Mouse (Mus musculus) 3T3-L1 (cell line): ENCODE results near the gene Cbx3.
"Not testable (repeated sequence)": the region's sequence is repeated elsewhere in the genome, so short reads cannot be mapped to it uniquely, and the experiment has no call there.

ENCODE experiments used
- DNase-seq: peaks from one replicate; pipeline ENCODE4 v3.0.0-alpha.2; 2015; ENCODE audit warnings: low read depth, low spot score

Cbx3 gene

GRCm38 (mm10) chr6:51469715-51470310, 347 bp upstream of the Cbx3 start, which contains the start of gene Hnrnpa2b1:
Gene Hnrnpa2b1, minus strand, starts transcription at chr6:51469894.
- DNase-seq: peak; percentile 99

- peak; percentile 60 for DNase-seq
These were observed 982 bp downstream of the Cbx3 start for GRCm38 (mm10) chr6:51471179-51471505.

- peak; percentile 45 for DNase-seq
These were observed 1.6 kb downstream of the Cbx3 start for GRCm38 (mm10) chr6:51471782-51472181.

- DNase-seq: peak; percentile 52
These were observed 2.1 kb downstream of the Cbx3 start for GRCm38 (mm10) chr6:51472213-51472612.

GRCm38 (mm10) chr6:51479136-51479731, 9.1 kb downstream of the Cbx3 start:
- no peak for DNase-seq

- no peak for DNase-seq
These were observed 11.4 kb downstream of the Cbx3 start for GRCm38 (mm10) chr6:51481548-51481947.

- DNase-seq: no peak
These were observed 13.7 kb downstream of the Cbx3 start for GRCm38 (mm10) chr6:51483861-51484260.

GRCm38 (mm10) chr6:51484556-51484955, 14.4 kb downstream of the Cbx3 start:
- not testable (repeated sequence) for DNase-seq

- DNase-seq: peak; percentile 72
These were observed 15.5 kb downstream of the Cbx3 start for GRCm38 (mm10) chr6:51485646-51486045.

- no peak for DNase-seq
These were observed 16.0 kb downstream of the Cbx3 start for GRCm38 (mm10) chr6:51486076-51486710.

- no peak for DNase-seq
These were observed 16.6 kb downstream of the Cbx3 start for GRCm38 (mm10) chr6:51486731-51487130.

GRCm38 (mm10) chr6:51489787-51490186, 19.6 kb downstream of the Cbx3 start:
- peak; percentile 92 for DNase-seq

GRCm38 (mm10) chr6:51497321-51498111, 27.4 kb downstream of the Cbx3 start:
- DNase-seq: no peak

- DNase-seq: no peak
These were observed 35.5 kb downstream of the Cbx3 start for GRCm38 (mm10) chr6:51505671-51506070.

- no peak for DNase-seq
These were observed 37.4 kb downstream of the Cbx3 start for GRCm38 (mm10) chr6:51507556-51507955.

GRCm38 (mm10) chr6:51508750-51509648, 38.8 kb downstream of the Cbx3 start:
- no peak for DNase-seq

- DNase-seq: peak; percentile 31
These were observed 39.9 kb downstream of the Cbx3 start for GRCm38 (mm10) chr6:51510094-51510493.

GRCm38 (mm10) chr6:51510946-51511345, 40.8 kb downstream of the Cbx3 start:
- no peak for DNase-seq

GRCm38 (mm10) chr6:51513745-51514144, 43.6 kb downstream of the Cbx3 start:
- DNase-seq: no peak

- DNase-seq: no peak
These were observed 44.7 kb downstream of the Cbx3 start for GRCm38 (mm10) chr6:51514860-51515259.

- DNase-seq: peak; percentile 45
These were observed 53.1 kb downstream of the Cbx3 start for GRCm38 (mm10) chr6:51523310-51523709.
